Mouse (Mus musculus) lung, embryonic 14.5 days (tissue): ENCODE measurements around the gene Crtc1. TPM values are rescaled to one million over a fixed set of nuclear protein-coding genes. Genes with fewer than 3 reads are reported as not detected.

Experiments used
- ATAC-seq: fragments of 200-750 bp; cut with Nextera tagmentation; 2 replicates; pipeline ENCODE4 v1.8.0; 2017; ENCODE audit warnings: mild to moderate bottlenecking, moderate TSS enrichment, moderate library complexity; ENCODE audit not compliant: insufficient read depth
- DNase-seq: peaks from one replicate; pipeline ENCODE4 v3.0.0-alpha.2; 2015
- H3K27ac ChIP-seq: fragments of 300-500 bp; sonication (generic); 2 replicates; pipeline ENCODE4 v1.5.1; 2014; ENCODE audit warnings: low read depth, mild to moderate bottlenecking, moderate library complexity
- H3K27me3 ChIP-seq: fragments of 300-500 bp; sonication (generic); 2 replicates; pipeline ENCODE4 v1.6.1; 2014; ENCODE audit warnings: low read length, control low read depth; ENCODE audit not compliant: insufficient read depth
- H3K36me3 ChIP-seq: fragments of 300-500 bp; sonication (generic); 2 replicates; pipeline ENCODE4 v1.6.1; 2014; ENCODE audit warnings: control low read depth; ENCODE audit not compliant: insufficient read depth
- H3K4me1 ChIP-seq: fragments of 300-500 bp; sonication (generic); 2 replicates; pipeline ENCODE4 v1.6.1; 2014; ENCODE audit warnings: antibody characterized with exemption, control low read depth; ENCODE audit not compliant: insufficient read depth
- H3K4me2 ChIP-seq: fragments of 300-500 bp; sonication (generic); 2 replicates; pipeline ENCODE4 v1.6.1; 2014; ENCODE audit warnings: mild to moderate bottlenecking
- H3K4me3 ChIP-seq: fragments of 300-500 bp; sonication (generic); 2 replicates; pipeline ENCODE4 v1.5.1; 2014; ENCODE audit warnings: low read depth, low read length
- H3K9ac ChIP-seq: fragments of 300-500 bp; sonication (generic); 2 replicates; pipeline ENCODE4 v1.6.1; 2014
- H3K9me3 ChIP-seq: fragments of 300-500 bp; sonication (generic); 2 replicates; pipeline ENCODE4 v1.6.1; 2016; ENCODE audit warnings: low read depth, low read length, control low read depth
- CTCF ChIP-seq: IDR thresholded peaks from 2 replicates; pipeline ENCODE4 v1.5.1; 2016; ENCODE audit warnings: antibody characterized with exemption, low read depth
- WGBS: fragments of 180-500 bp; shearing (Covaris S2); extraction: QIAGEN DNeasy Blood & Tissue Kit; methylation state at CpG from one replicate; pipeline ENCODE4 v1.1.7; 2014; 5-methylcytosine and 5-hydroxymethylcytosine counted together
- polyA plus RNA-seq: library from polyadenylated mRNA; unstranded; fragments of >200 nt; fragmentation: Nextera tagmentation; extraction: Ambion mirVana; gene quantifications from 2 replicates; pipeline ENCODE4 v1.2.1, GENCODE M21; 2014

Crtc1 gene
- polyA plus RNA-seq, 1 experiment from 2014 or later: 21.8 TPM

DNA sequence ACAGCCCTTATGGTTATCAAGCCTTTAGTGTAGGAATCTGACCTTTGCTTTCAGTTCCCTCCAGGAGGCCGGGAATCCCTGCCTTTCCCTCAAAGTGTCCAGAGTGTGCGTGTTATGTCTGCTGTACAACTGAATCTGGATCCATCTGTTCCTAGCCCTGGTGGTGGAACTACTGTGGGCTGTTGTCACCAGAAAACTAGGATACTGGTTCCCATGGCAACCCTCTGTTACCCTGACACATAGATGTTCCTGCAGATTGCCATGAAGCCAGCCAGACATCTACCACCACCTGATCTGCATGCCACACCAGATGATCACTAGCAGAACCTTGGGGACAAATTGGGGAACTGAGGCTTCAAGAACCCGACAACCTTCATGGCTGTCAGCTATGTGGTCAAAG, 42.5 kb upstream of the Crtc1 start:
- no peak for ATAC-seq
- H3K36me3 ChIP-seq: no peaks in the 10 kb centered on the region
- H3K27me3 ChIP-seq: peaks cover 23% of the 10 kb centered on the region
- H3K9me3 ChIP-seq: no peaks in the 10 kb centered on the region
- WGBS: 61% methylated on average over 3 of the region's 3 CpGs
- H3K27ac ChIP-seq: no peak overlapping the region
- no peak overlapping the region for H3K4me2 ChIP-seq
- H3K4me3 ChIP-seq: no peak overlapping the region
- H3K4me1 ChIP-seq: peaks cover 4% of the 10 kb centered on the region; the same call in 1 of the 2 replicates
- no peak for TF ChIP-seq CTCF
- no peak overlapping the region for H3K9ac ChIP-seq
- DNase-seq: no peak

DNA sequence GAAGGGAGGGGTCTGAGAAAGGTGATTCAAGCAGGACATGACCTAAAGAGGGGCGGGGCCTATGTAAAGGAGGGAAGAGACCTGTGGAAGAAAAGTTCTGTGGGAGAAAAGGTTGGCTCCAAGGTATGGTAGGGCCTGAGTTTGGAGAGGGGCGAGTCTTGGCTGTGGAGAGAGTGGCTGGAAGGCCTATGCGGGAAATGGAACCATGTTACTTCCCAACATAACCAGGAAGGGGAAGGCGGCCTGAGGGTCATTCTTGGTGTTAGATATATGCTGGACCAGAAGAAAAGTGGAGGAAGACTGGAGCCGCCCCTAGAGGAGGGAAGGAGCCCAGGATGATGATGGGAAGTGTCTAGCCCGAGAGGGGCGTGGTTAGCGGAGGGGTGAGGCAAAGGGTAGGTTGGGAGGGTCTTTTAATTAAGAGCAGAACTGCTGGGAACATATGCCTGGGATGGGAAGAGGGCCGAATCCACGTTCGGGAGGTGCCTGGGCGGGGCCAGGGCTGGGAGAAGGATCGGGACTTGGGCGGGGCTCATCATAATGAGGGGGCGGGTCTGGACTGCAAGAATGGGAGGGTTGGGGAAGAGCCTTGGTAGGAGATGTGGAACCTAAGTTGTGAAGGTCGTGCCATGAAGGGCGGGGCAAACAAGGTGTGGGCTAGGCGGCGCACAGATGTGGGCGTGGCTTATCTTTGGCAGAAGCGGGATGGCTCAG, 38.0 kb upstream of the Crtc1 start:
- Histone ChIP-seq H3K4me3 (peak overlapping the region; percentile 70), H3K9me3 (no peaks in the 10 kb centered on the region), H3K27ac (peak overlapping the region; percentile 31), H3K4me1 (peaks cover 3% of the 10 kb centered on the region; the same call in 1 of the 2 replicates), H3K9ac (no peak overlapping the region), H3K27me3 (no peaks in the 10 kb centered on the region; the same call in 1 of the 2 replicates), H3K4me2 (peak overlapping the region; percentile 79), H3K36me3 (0 out of 2 replicates have a peak, but pooled peaks cover 2% of the 10 kb centered on the region)
- peak; percentile 43 for ATAC-seq
- 2% methylated on average over 21 of the region's 21 CpGs for WGBS
- peak; percentile 57 for DNase-seq
- TF ChIP-seq CTCF: no peak

DNA sequence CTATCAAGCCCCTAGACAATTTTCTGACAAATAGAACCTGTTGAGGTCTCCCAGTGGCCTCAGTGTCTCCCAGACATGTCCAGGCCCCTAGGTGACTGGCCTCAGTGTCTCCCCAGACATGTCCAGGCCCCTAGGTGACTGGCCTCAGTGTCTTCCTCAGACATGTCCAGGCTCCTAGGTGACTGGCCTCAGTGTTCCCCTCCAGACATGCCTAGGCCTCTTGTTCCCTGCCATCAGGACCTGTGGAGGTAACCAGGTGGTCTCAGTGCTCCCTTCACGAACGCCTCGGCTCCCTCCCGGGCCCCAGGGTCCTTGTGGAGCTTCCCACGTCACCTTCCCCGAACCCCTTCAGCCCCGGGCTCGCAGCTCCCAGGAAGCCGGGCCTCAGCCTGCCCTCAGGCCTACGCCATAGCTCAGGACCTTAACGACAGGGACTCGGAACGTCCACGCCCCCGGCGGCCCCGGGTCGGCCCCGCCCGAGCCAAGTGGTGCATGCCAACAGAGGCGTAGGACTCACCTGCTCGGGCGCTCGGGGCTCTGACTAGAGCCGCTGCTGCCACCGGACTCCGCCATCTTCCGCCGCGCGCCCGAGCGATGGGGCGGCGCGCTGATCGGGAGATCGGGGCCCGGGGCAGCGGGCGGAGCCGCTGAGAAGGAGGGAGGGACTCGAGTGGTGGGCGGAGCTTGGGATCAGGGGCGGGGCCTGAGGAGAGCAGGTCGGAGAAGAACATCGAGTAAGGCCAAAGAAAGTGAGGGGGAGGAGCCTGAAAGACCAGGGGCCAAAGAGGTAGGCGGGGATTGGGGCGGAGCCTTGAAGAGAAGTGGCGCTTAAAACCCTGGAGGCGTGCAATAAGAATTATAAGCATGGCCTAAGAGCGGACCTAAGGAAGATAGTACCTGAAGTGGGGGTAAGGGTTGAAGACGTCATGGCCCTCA, 37.2 kb upstream of the Crtc1 start, which contains the start of gene Klhl26:
Gene Klhl26, minus strand, starts transcription at position 636 of the 936 bp plus-strand sequence.
- Histone ChIP-seq H3K9me3 (no peaks in the 10 kb centered on the region), H3K27me3 (no peaks in the 10 kb centered on the region; the same call in 1 of the 2 replicates), H3K4me3 (peak within 1 kb of the TSS; percentile 70), H3K27ac (peak within 1 kb of the TSS; percentile 31), H3K4me1 (peaks cover 3% of the 10 kb centered on the region; the same call in 1 of the 2 replicates), H3K9ac (peak within 1 kb of the TSS; percentile 91), H3K36me3 (0 out of 2 replicates have a peak, but pooled peaks cover 4% of the 10 kb centered on the region), H3K4me2 (peak within 1 kb of the TSS; percentile 79)
- no peak for TF ChIP-seq CTCF
- ATAC-seq (peak; percentile 89), DNase-seq (peak; percentile 98)
- WGBS: under 1% methylated on average over 52 of the region's 53 CpGs

DNA sequence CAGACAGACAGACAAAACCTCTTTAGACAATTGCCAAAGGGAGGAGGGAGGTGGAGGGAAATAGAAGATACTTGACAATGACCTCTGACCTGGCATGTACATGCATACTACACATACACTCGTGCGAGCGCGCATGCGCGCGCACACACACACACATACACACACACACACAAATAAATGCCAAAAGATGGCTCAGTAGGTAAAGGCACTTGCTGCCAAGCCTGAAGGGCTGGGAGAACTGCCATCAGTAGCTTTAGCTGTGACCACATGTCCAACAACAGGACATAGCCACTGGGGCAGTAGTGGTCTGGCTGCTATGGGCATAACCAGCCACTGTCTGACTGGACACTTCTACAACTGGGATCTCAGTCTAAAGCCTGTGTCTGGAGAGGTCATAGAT, 32.5 kb upstream of the Crtc1 start:
- Histone ChIP-seq H3K4me1 (peaks cover 5% of the 10 kb centered on the region; the same call in 1 of the 2 replicates), H3K9ac (no peak overlapping the region), H3K27ac (no peak overlapping the region), H3K27me3 (no peaks in the 10 kb centered on the region), H3K4me3 (no peak overlapping the region), H3K36me3 (0 out of 2 replicates have a peak, but pooled peaks cover 4% of the 10 kb centered on the region), H3K4me2 (no peak overlapping the region), H3K9me3 (no peaks in the 10 kb centered on the region)
- DNase-seq (no peak), ATAC-seq (no peak)
- no peak for TF ChIP-seq CTCF
- 96% methylated on average over 7 of the region's 7 CpGs for WGBS

DNA sequence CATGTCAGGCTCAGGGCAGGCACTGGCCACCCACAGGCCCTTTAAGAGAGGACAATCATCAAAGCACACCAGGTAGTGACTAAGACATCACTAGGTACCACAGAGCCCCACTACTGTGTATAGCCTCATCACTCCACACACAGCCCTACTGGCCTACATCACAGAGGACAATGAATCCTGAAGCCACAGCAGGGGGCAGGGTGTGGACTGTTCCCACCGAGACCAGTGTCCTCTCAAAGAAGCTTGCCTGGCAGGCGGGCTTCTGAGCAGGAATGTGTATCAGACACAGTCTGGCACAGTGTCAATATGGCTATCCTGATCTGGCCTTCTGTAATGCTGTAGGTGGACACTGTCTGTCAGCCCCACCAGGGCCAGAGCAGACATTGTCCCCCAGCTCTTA, 30.6 kb upstream of the Crtc1 start:
- H3K36me3 ChIP-seq: 0 out of 2 replicates have a peak, but pooled peaks cover 4% of the 10 kb centered on the region
- H3K9ac ChIP-seq: no peak overlapping the region
- no peak for DNase-seq
- no peak overlapping the region for H3K4me2 ChIP-seq
- 63% methylated on average over 2 of the region's 2 CpGs for WGBS
- no peak overlapping the region for H3K27ac ChIP-seq
- ATAC-seq: no peak
- no peaks in the 10 kb centered on the region for H3K9me3 ChIP-seq
- no peaks in the 10 kb centered on the region for H3K27me3 ChIP-seq
- TF ChIP-seq CTCF: no peak
- H3K4me3 ChIP-seq: no peak overlapping the region
- H3K4me1 ChIP-seq: 0 out of 2 replicates have a peak, but pooled peaks cover 3% of the 10 kb centered on the region

DNA sequence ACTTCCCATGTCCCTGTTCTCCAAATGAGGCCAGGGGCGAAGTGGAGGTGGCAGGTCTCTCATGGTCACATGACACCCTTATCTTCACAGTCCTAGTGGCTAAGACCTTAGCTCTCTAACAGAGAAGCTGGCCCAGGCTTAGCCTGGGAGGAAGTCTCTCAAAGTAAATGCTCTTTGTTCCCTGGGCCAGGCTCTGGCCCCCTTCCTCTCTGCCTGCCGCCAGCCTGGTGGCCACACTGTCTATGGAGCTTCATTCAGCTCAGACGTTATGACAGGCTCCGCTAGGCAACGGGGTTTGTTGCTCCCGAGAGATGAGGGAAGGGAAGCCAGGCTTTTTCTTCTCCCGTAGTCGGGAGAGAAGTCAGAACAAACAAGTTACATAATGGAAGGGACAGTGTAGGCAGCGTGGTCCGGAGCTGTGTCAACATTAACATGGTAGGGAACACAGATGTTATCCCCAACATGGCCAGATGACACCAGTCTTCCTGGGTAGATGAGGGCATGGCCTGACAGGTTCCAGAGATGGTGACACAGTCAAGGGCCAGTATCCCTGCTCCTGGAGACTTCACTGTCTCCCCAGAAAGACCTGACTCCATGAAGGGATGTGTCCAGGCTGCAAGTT, 30.0 kb upstream of the Crtc1 start:
- Histone ChIP-seq H3K4me3 (no peak overlapping the region), H3K27me3 (no peaks in the 10 kb centered on the region), H3K9me3 (no peaks in the 10 kb centered on the region), H3K4me2 (no peak overlapping the region), H3K27ac (no peak overlapping the region), H3K36me3 (0 out of 2 replicates have a peak, but pooled peaks cover 4% of the 10 kb centered on the region), H3K9ac (no peak overlapping the region), H3K4me1 (0 out of 2 replicates have a peak, but pooled peaks cover 3% of the 10 kb centered on the region)
- TF ChIP-seq CTCF: no peak
- WGBS: 45% methylated on average over 10 of the region's 10 CpGs
- peak; percentile 52; the same call in 1 of the 2 replicates for ATAC-seq
- DNase-seq: peak; percentile 27
